Mouse (Mus musculus): ENCODE measurements around the gene Atp6v0d1. TPM values are rescaled to one million over a fixed set of nuclear protein-coding genes. Genes with fewer than 3 reads are reported as not detected.

The Atp6v0d1 gene
- total and polyA plus RNA-seq, 2 experiments from 2014 or later, result 238 to 272 TPM

DNA sequence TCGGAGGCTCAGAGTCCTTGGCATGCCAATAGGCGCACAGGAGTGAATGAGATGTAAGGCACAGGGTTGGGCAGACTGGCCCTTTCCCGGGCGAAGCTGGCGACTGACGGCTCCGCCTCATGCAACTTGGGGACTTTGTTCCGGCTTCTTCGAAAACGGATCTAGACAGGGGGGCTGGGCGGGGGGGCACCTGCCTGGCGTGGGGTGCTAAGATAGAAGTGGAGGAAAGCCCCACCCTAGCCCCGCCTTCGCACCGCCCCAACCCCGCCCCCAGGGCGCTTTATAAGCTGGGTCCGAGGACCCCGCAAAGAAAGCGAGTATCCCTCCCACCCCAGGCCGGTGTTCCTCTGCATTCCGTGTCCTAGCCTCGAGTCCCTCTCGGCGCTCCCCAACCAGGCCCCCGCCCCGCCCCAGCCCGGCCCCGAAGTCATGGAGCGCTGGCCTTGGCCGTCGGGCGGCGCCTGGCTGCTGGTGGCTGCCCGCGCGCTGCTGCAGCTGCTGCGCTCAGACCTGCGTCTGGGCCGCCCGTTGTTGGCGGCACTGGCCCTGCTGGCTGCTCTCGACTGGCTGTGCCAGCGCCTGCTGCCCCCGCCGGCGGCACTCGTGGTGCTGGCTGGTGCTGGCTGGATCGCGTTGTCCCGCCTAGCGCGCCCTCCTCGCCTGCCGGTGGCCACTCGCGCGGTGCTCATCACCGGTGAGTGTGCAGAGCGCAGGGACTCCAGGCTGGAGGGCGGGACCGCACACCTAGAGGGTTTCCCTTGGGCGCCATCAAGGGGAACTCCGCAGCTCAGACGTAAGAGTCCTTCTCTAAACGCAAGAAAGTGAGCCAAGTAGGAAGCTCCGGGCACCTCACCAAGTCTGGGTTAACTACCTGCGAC is 47.2 kb downstream of the Atp6v0d1 start, which contains the start of gene Hsd11b2:
TSS of gene Hsd11b2 (plus strand) at position 320 of the 878 bp plus-strand sequence.
- peak within 1 kb of the TSS; percentile 43 for H3K4me3 ChIP-seq (ENCODE audit: low read depth, low read length)
- under 1% methylated on average over 61 of the region's 68 CpGs for WGBS
- peak within 1 kb of the TSS; percentile 42; the same call in 1 of the 2 replicates for H3K9ac ChIP-seq (replicated peaks; ENCODE audit: low read length, poor library complexity, severe bottlenecking)
- H3K27me3 ChIP-seq (ENCODE audit: insufficient read depth, low read length), result peaks cover 16% of the 10 kb centered on the region
- H3K4me2 ChIP-seq (ENCODE audit: low read depth, low read length, poor library complexity, severe bottlenecking), result peak within 1 kb of the TSS; percentile 98
- H3K36me3 ChIP-seq (ENCODE audit: insufficient read depth, low read length), result no peaks in the 10 kb centered on the region
- DNase-seq (ENCODE audit: low spot score), result peak; percentile 67
- no peak within 1 kb of the TSS for H3K27ac ChIP-seq (ENCODE audit: low read depth, low read length)
- ATAC-seq (ENCODE audit: low FRiP score), result peak; percentile 45; the same call in 1 of the 2 replicates
- TF ChIP-seq CTCF (IDR thresholded peaks at IDR 0.05), result peak; percentile 17
- H3K9me3 ChIP-seq (ENCODE audit: low read length), result no peaks in the 10 kb centered on the region
- H3K4me1 ChIP-seq (ENCODE audit: insufficient read depth, low read length), result peaks cover 6% of the 10 kb centered on the region; the same call in 1 of the 2 replicates

DNA sequence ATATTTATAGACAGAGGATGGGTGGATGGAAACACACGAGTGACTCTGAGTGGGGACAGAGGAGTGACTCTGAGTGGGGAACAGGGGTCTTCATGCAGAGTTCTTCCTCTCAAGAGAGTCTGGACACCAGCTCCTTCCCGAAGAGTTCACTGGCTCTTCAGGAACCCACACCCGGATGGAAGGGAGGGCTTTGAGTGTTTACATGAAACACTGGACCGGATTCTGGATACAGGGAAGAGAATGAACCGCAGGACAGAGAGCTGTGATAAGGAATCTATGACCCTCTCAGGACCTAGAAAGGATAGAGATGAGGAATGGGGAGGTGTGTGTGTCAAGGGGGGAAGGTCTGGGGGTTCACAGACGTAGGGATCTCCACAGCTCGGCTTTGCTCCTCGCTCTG is 48.5 kb downstream of the Atp6v0d1 start:
- ATAC-seq (ENCODE audit: low FRiP score), result no peak
- DNase-seq (ENCODE audit: low spot score), result no peak
- H3K36me3 ChIP-seq (ENCODE audit: insufficient read depth, low read length), result no peaks in the 10 kb centered on the region
- peaks cover 6% of the 10 kb centered on the region; the same call in 1 of the 2 replicates for H3K4me1 ChIP-seq (ENCODE audit: insufficient read depth, low read length)
- no peak overlapping the region for H3K4me3 ChIP-seq (ENCODE audit: low read depth, low read length)
- no peaks in the 10 kb centered on the region for H3K9me3 ChIP-seq (ENCODE audit: low read length)
- no peak for TF ChIP-seq CTCF (IDR thresholded peaks at IDR 0.05)
- WGBS, result 47% methylated on average over 8 of the region's 8 CpGs
- H3K27ac ChIP-seq (ENCODE audit: low read depth, low read length), result no peak overlapping the region
- H3K4me2 ChIP-seq (ENCODE audit: low read depth, low read length, poor library complexity, severe bottlenecking), result no peak overlapping the region
- peaks cover 16% of the 10 kb centered on the region for H3K27me3 ChIP-seq (ENCODE audit: insufficient read depth, low read length)
- H3K9ac ChIP-seq (replicated peaks; ENCODE audit: low read length, poor library complexity, severe bottlenecking), result no peak overlapping the region

DNA sequence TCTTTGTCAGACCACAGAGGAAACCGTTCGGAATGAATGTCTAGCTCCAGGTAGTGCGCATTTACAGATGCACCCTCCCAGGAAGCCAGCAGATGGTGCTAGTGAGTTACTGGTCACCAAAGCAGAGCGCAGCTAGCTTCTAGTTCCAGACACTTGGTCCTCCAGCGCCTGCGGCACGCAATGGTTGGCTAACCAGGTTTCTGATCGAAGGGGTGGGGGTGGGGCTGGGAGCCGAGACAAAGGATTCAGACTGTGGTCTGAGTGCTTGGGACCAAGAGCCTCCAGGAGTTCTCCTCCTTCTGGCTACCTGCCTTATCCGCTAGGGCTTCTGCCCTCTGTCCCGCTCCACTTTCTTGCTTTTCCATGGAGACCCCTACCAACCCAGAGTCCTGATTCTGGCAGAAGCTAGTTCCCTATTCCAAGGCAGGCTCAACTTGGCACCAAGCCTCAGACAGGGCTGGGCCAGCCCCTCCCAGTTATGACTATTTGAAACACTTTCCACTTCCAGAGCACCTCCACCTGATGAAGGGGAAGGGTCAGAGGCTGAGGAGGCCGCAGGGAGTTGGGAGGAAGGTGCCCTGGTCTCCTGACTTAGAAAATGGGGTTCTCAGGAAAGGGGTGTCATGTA is 49.7 kb downstream of the Atp6v0d1 start:
- peak; percentile 91 for TF ChIP-seq CTCF (IDR thresholded peaks at IDR 0.05)
- peak; percentile 25; the same call in 1 of the 2 replicates for ATAC-seq (ENCODE audit: low FRiP score)
- Histone ChIP-seq H3K4me1 (ENCODE audit: insufficient read depth, low read length) (peaks cover 6% of the 10 kb centered on the region; the same call in 1 of the 2 replicates), H3K27me3 (ENCODE audit: insufficient read depth, low read length) (peaks cover 16% of the 10 kb centered on the region), H3K4me2 (ENCODE audit: low read depth, low read length, poor library complexity, severe bottlenecking) (peak overlapping the region; percentile 39), H3K4me3 (ENCODE audit: low read depth, low read length) (peak overlapping the region; percentile 10; the same call in 1 of the 2 replicates), H3K9ac (replicated peaks; ENCODE audit: low read length, poor library complexity, severe bottlenecking) (0 out of 2 replicates have a peak overlapping the region, but pooled peaks have one; percentile 29), H3K36me3 (ENCODE audit: insufficient read depth, low read length) (no peaks in the 10 kb centered on the region), H3K9me3 (ENCODE audit: low read length) (no peaks in the 10 kb centered on the region), H3K27ac (ENCODE audit: low read depth, low read length) (no peak overlapping the region)
- 10% methylated on average over 12 of the region's 12 CpGs for WGBS
- peak; percentile 90 for DNase-seq (ENCODE audit: low spot score)

DNA sequence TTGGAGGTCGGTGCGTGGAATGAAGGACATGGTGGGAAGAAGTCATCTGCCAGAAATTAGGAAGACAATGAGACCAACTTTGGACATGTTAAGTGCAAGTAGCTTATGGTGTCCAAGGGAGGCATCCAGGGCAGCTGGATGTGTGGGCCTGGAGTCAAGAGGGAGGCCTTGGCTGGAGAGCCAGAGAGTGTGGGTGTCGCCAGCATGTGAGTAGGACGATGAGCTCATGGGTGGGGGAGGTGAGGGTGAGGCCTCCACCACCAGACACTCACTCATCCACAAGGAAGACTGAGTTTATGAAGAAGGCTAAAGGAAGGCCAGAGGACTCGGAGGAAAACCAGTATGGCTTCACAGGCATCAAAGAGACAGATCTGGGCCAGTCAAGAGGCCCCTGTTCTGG is 51.2 kb downstream of the Atp6v0d1 start:
- ATAC-seq (ENCODE audit: low FRiP score) (no peak), DNase-seq (ENCODE audit: low spot score) (no peak)
- peaks cover 16% of the 10 kb centered on the region for H3K27me3 ChIP-seq (ENCODE audit: insufficient read depth, low read length)
- no peak overlapping the region for H3K9ac ChIP-seq (replicated peaks; ENCODE audit: low read length, poor library complexity, severe bottlenecking)
- H3K9me3 ChIP-seq (ENCODE audit: low read length), result no peaks in the 10 kb centered on the region
- no peak for TF ChIP-seq CTCF (IDR thresholded peaks at IDR 0.05)
- 81% methylated on average over 5 of the region's 5 CpGs for WGBS
- H3K27ac ChIP-seq (ENCODE audit: low read depth, low read length), result no peak overlapping the region
- peaks cover 6% of the 10 kb centered on the region; the same call in 1 of the 2 replicates for H3K4me1 ChIP-seq (ENCODE audit: insufficient read depth, low read length)
- H3K4me3 ChIP-seq (ENCODE audit: low read depth, low read length), result no peak overlapping the region
- no peak overlapping the region for H3K4me2 ChIP-seq (ENCODE audit: low read depth, low read length, poor library complexity, severe bottlenecking)
- no peaks in the 10 kb centered on the region for H3K36me3 ChIP-seq (ENCODE audit: insufficient read depth, low read length)

DNA sequence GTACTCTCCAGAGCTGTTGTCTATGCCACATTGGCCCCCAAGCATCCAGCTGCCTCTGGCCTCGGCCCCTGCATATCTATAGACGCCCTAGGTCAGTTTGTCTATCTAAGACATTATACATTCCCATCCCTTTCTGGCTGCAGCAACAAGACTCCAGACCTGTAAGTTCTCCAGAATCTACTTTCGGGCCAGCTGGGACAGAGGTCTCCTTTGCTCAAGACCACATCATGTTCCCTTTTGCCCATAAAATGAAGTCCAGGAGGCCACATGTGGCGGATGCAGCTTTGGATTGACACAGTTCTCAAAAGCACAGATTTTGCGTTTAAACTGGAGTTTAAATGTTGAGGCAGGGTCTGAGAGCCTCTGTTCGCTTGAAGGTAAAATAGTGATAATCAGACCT is 51.7 kb downstream of the Atp6v0d1 start:
- Histone ChIP-seq H3K4me3 (ENCODE audit: low read depth, low read length) (no peak overlapping the region), H3K4me2 (ENCODE audit: low read depth, low read length, poor library complexity, severe bottlenecking) (no peak overlapping the region), H3K9me3 (ENCODE audit: low read length) (no peaks in the 10 kb centered on the region), H3K9ac (replicated peaks; ENCODE audit: low read length, poor library complexity, severe bottlenecking) (no peak overlapping the region), H3K4me1 (ENCODE audit: insufficient read depth, low read length) (peaks cover 6% of the 10 kb centered on the region; the same call in 1 of the 2 replicates), H3K36me3 (ENCODE audit: insufficient read depth, low read length) (no peaks in the 10 kb centered on the region), H3K27ac (ENCODE audit: low read depth, low read length) (no peak overlapping the region), H3K27me3 (ENCODE audit: insufficient read depth, low read length) (peaks cover 16% of the 10 kb centered on the region)
- 94% methylated on average over 6 of the region's 6 CpGs for WGBS
- ATAC-seq (ENCODE audit: low FRiP score) (no peak), DNase-seq (ENCODE audit: low spot score) (no peak)
- no peak for TF ChIP-seq CTCF (IDR thresholded peaks at IDR 0.05)
